Mouse (Mus musculus) megakaryocyte, embryonic 14.5 days (primary cell): ENCODE measurements around the gene Commd1.

ENCODE experiments used
- FLI1 ChIP-seq: IDR thresholded peaks from 2 replicates; pipeline ENCODE4 v1.6.1; 2012; ENCODE audit warnings: low read length, inconsistent platforms, mixed read lengths
- GATA1 ChIP-seq: IDR thresholded peaks from 3 replicates; pipeline ENCODE4 v1.6.1; 2012; ENCODE audit warnings: mixed read lengths, low read length, inconsistent platforms, borderline replicate concordance

DNA sequence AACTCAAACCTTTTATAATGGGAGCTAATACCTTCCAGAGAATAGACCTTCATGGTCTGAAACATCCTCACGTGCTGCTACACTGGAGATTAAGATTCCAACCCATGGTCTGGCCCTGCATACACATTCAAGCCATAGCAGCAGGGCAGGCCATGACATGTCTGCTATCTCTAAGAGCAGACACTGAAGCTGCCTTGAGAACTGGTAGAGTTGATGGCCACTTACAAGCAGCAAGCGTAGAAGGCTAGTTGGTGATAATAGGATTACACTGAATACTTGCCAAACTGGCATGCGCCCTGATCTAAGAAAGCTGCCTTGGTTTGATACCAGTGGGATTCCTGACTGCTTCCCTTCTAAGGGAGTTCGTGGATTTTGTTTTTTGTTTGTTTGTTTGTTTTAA lies 68.4 kb downstream of the Commd1 start:
- TF ChIP-seq GATA1 (no peak), FLI1 (no peak)
